Mouse (Mus musculus): ENCODE results near the gene Fnip2. TPM values are rescaled to one million over a fixed set of nuclear protein-coding genes. Genes with fewer than 3 reads are reported as not detected.

Fnip2 gene
- total RNA-seq, 2 experiments from 2014 or later = 23.9 to 24.1 TPM

- peak; percentile 19 to 41 for DNase-seq (ENCODE audit: low spot score in 2 of 2)
Observed at GRCm38 (mm10) chr3:79566716-79567691, 592 bp downstream of the Fnip2 start.

- DNase-seq (ENCODE audit: low spot score in 2 of 2) = no peak
Observed at GRCm38 (mm10) chr3:79564875-79565606, 2.6 kb downstream of the Fnip2 start.

GRCm38 (mm10) chr3:79563511-79563910 is 4.1 kb downstream of the Fnip2 start:
- no peak for DNase-seq (ENCODE audit: low spot score in 2 of 2)

GRCm38 (mm10) chr3:79561784-79562715 is 5.5 kb downstream of the Fnip2 start:
- DNase-seq (ENCODE audit: low spot score in 2 of 2) = no peak

- no peak for DNase-seq (ENCODE audit: low spot score in 2 of 2)
Observed at GRCm38 (mm10) chr3:79560555-79560954, 7.0 kb downstream of the Fnip2 start.

GRCm38 (mm10) chr3:79559773-79560045 is 7.9 kb downstream of the Fnip2 start:
- no peak for DNase-seq (ENCODE audit: low spot score in 2 of 2)

GRCm38 (mm10) chr3:79559021-79559772 is 8.4 kb downstream of the Fnip2 start:
- DNase-seq (ENCODE audit: low spot score in 2 of 2) = no peak

GRCm38 (mm10) chr3:79555061-79555460 is 12.5 kb downstream of the Fnip2 start:
- peak in 1 of 2 experiments; percentile 46 for DNase-seq (ENCODE audit: low spot score in 2 of 2)

GRCm38 (mm10) chr3:79553779-79554178 is 13.8 kb downstream of the Fnip2 start:
- no peak for DNase-seq (ENCODE audit: low spot score in 2 of 2)

- no peak for DNase-seq (ENCODE audit: low spot score in 2 of 2)
Observed at GRCm38 (mm10) chr3:79551826-79552552, 15.6 kb downstream of the Fnip2 start.

GRCm38 (mm10) chr3:79549751-79550393 is 17.7 kb downstream of the Fnip2 start:
- DNase-seq (ENCODE audit: low spot score in 2 of 2) = peak in 1 of 2 experiments; percentile 53

GRCm38 (mm10) chr3:79548681-79549437 is 18.7 kb downstream of the Fnip2 start:
- DNase-seq (ENCODE audit: low spot score in 2 of 2) = no peak

GRCm38 (mm10) chr3:79542585-79542984 is 25.0 kb downstream of the Fnip2 start:
- no peak for DNase-seq (ENCODE audit: low spot score in 2 of 2)

- DNase-seq (ENCODE audit: low spot score in 2 of 2) = no peak
Observed at GRCm38 (mm10) chr3:79539656-79540055, 27.9 kb downstream of the Fnip2 start.

GRCm38 (mm10) chr3:79539124-79539523 is 28.5 kb downstream of the Fnip2 start:
- DNase-seq (ENCODE audit: low spot score in 2 of 2) = no peak

GRCm38 (mm10) chr3:79538342-79538741 is 29.3 kb downstream of the Fnip2 start:
- DNase-seq (ENCODE audit: low spot score in 2 of 2) = no peak

- no peak for DNase-seq (ENCODE audit: low spot score in 2 of 2)
Observed at GRCm38 (mm10) chr3:79537626-79538203, 29.9 kb downstream of the Fnip2 start.

- DNase-seq (ENCODE audit: low spot score in 2 of 2) = no peak
Observed at GRCm38 (mm10) chr3:79537023-79537422, 30.6 kb downstream of the Fnip2 start.

All from layer of hippocampus, adult 18-20 months (tissue).